Mouse (Mus musculus) erythroblast, embryonic 14.5 days (primary cell): ENCODE data around the gene 4933402J07Rik.

Source experiments
- GATA1 ChIP-seq: IDR thresholded peaks from 2 replicates; pipeline ENCODE4 v1.6.1; 2012; ENCODE audit warnings: low read length, inconsistent platforms, mixed read lengths
- TAL1 ChIP-seq: IDR thresholded peaks from 3 replicates; pipeline ENCODE4 v1.6.1; 2012; ENCODE audit warnings: low read length, inconsistent platforms, mixed read lengths

DNA sequence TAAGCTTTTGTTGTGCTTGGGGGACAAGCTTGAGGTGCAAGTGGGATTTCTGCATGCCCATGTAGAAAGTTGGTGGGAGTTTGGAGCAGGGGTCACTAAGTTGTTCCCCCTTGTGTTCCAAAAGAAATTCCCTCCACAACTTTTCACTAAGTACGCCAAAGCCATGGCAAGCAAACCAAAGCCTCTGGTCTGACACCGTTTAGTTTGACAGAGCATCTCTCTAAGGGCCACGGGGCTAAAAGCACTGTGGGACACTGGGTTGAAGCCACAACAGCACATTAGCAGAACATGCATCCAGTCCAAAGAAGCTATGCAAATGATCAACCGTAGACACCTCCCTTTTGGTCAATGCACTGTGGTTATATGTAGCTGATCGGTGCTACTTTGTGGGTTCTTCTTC, 5.5 kb downstream of the 4933402J07Rik start:
- no peak for TF ChIP-seq GATA1
- TF ChIP-seq TAL1, result no peak
